Mouse (Mus musculus) midbrain, embryonic 15.5 days (tissue): ENCODE data around the gene Gm4884. TPM values are rescaled to one million over a fixed set of nuclear protein-coding genes. Genes with fewer than 3 reads are reported as not detected.
"Not testable (repeated sequence)": the region's sequence is repeated elsewhere in the genome, so short reads cannot be mapped to it uniquely, and the experiment has no call there.

Source experiments
- ATAC-seq: fragments of 200-750 bp; cut with Nextera tagmentation; replicated peaks from 2 replicates; pipeline ENCODE4 v1.8.0; 2017; ENCODE audit warnings: moderate TSS enrichment
- H3K27ac ChIP-seq: fragments of 300-500 bp; sonication (generic); 2 replicates; pipeline ENCODE4 v1.5.1; 2015; ENCODE audit warnings: mild to moderate bottlenecking, inconsistent platforms
- H3K27me3 ChIP-seq: fragments of 300-500 bp; sonication (generic); replicated peaks from 2 replicates; pipeline ENCODE4 v1.6.1; 2015; ENCODE audit warnings: inconsistent platforms
- H3K36me3 ChIP-seq: fragments of 300-500 bp; sonication (generic); replicated peaks from 2 replicates; pipeline ENCODE4 v1.6.1; 2015; ENCODE audit warnings: inconsistent platforms
- H3K4me1 ChIP-seq: fragments of 300-500 bp; sonication (generic); 2 replicates; pipeline ENCODE4 v1.6.1; 2015; ENCODE audit warnings: inconsistent platforms
- H3K4me2 ChIP-seq: fragments of 300-500 bp; sonication (generic); 2 replicates; pipeline ENCODE4 v1.6.1; 2015; ENCODE audit warnings: inconsistent platforms, mild to moderate bottlenecking, moderate library complexity
- H3K4me3 ChIP-seq: fragments of 300-500 bp; sonication (generic); 2 replicates; pipeline ENCODE4 v1.5.1; 2015; ENCODE audit warnings: mild to moderate bottlenecking, inconsistent platforms
- H3K9ac ChIP-seq: fragments of 300-500 bp; sonication (generic); 2 replicates; pipeline ENCODE4 v1.6.1; 2015; ENCODE audit warnings: mild to moderate bottlenecking, inconsistent platforms
- H3K9me3 ChIP-seq: fragments of 300-500 bp; sonication (generic); 2 replicates; pipeline ENCODE4 v1.6.1; 2016; ENCODE audit warnings: inconsistent platforms
- WGBS: fragments of 180-500 bp; shearing (Covaris S2); methylation state at CpG from one replicate; pipeline ENCODE4 v1.1.7; 2015; ENCODE audit warnings: mixed read lengths; 5-methylcytosine and 5-hydroxymethylcytosine counted together
- polyA plus RNA-seq: library from polyadenylated mRNA; unstranded; fragments of >200 nt; fragmentation: Nextera tagmentation; extraction: Ambion mirVana; gene quantifications from 2 replicates; pipeline ENCODE4 v1.2.1, GENCODE M21; 2015

Gene Gm4884
- not detected in 2 replicates for polyA plus RNA-seq

DNA sequence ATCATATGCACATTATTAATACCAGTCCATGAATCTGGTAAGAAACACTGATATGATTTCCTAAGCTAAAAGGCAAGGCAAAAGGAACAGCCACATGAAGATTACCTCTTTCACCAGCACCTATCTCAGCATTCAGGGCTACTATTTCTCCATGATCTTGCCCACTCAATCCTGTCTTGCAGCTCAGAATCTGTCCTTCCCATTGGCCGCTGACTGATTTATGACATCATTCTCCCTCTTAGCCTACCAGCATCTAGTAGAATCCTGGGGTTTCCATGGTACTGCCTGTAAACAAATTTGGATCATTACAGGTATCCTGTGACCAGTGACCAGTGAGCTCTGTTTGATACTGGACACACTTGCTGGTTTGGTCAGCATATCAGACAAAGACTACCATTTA is at the start of gene Gm4884:
Gene Gm4884, plus strand, starts transcription at position 301 of the 400 bp plus-strand sequence.
- H3K4me1 ChIP-seq = not testable (repeated sequence)
- 89% methylated on average over 1 of the region's 1 CpGs for WGBS

DNA sequence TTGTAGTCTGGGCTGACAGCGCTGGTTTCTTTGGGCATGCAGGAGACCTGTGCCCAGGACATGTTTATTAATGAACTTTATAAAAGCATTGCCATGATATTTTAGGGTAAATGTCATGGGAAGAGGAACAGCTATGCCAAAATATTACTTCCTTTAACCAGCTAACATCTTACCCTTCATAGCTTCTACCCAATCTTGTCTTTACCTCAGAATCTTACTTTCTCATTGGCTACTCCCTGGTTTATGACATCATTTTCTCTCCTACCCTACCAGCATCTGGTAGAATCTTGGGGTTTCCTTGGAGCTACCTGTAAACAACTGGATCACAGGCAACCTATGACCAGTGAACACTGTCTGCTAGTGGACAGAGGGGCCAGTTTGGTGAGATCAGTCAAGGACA is 45.3 kb upstream of the Gm4884 start, which contains the start of gene 4930433I11Rik:
Gene 4930433I11Rik, plus strand, starts transcription at position 301 of the 400 bp plus-strand sequence.
- no peak for ATAC-seq
- H3K27ac ChIP-seq = no peak within 1 kb of the TSS
- 85% methylated on average over 1 of the region's 1 CpGs for WGBS
- no peak within 1 kb of the TSS for H3K4me2 ChIP-seq
- H3K9ac ChIP-seq = no peak within 1 kb of the TSS
- no peaks in the 10 kb centered on the region for H3K27me3 ChIP-seq
- H3K9me3 ChIP-seq = no peaks in the 10 kb centered on the region
- no peaks in the 10 kb centered on the region for H3K36me3 ChIP-seq
- no peaks in the 10 kb centered on the region for H3K4me1 ChIP-seq
- no peak within 1 kb of the TSS for H3K4me3 ChIP-seq

More for the DNA sequence above, at the start of gene Gm4884:
- not testable (repeated sequence) for H3K27me3 ChIP-seq, H3K9me3 ChIP-seq, H3K36me3 ChIP-seq, ATAC-seq, H3K9ac ChIP-seq, H3K27ac ChIP-seq, H3K4me2 ChIP-seq, H3K4me3 ChIP-seq

DNA sequence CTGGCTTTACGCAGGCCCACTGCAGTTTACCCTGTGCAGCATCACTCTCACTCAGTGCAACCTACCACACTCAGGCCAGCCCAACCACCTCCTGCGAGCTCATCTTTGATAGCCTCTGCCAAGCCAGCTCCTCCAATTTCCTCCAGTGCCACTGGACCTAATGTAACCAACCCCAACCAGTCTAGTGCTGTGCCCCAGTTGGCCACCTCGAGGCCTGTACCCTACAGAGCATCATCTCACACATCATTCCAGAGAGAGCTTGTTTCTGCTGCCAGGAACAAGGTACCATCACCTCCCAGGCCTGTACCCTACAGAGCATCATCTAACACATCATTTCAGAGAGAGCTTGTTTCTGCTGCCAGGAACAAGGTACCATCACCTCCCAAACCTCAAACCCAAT is 11.5 kb downstream of the Gm4884 start:
- not testable (repeated sequence) for ATAC-seq, H3K27me3 ChIP-seq, H3K27ac ChIP-seq, H3K36me3 ChIP-seq, H3K9ac ChIP-seq, H3K4me3 ChIP-seq, H3K9me3 ChIP-seq, H3K4me2 ChIP-seq, H3K4me1 ChIP-seq
- WGBS = 54% methylated on average over 3 of the region's 3 CpGs

Other genes starting within 250 kb of the Gm4884 start
- 23.4 and 25.9 TPM in 2 replicates for gene Vstm2b, start 134.4 kb upstream of the Gm4884 start, polyA plus RNA-seq
- not detected in 2 replicates for gene 4930433I11Rik, start 45.2 kb upstream of the Gm4884 start, polyA plus RNA-seq
- not detected in 2 replicates for gene Gm5592, start 121.1 kb downstream of the Gm4884 start, polyA plus RNA-seq